Mouse (Mus musculus) lung, embryonic 16.5 days (tissue): ENCODE results near the gene Afm. TPM values are rescaled to one million over a fixed set of nuclear protein-coding genes. Genes with fewer than 3 reads are reported as not detected.
A peak's percentile ranks its signal among the peaks of the same experiment; 100 is the strongest.

Experiments
- ATAC-seq: fragments of 200-750 bp; cut with Nextera tagmentation; 2 replicates; pipeline ENCODE4 v1.8.0; 2017; ENCODE audit warnings: low read depth, mild to moderate bottlenecking, moderate library complexity
- H3K27ac ChIP-seq: fragments of 300-500 bp; sonication (generic); 2 replicates; pipeline ENCODE4 v1.5.1; 2014; ENCODE audit warnings: mild to moderate bottlenecking, control low read depth, low read length
- H3K27me3 ChIP-seq: fragments of 300-500 bp; sonication (generic); 2 replicates; pipeline ENCODE4 v1.6.1; 2014; ENCODE audit warnings: low read depth, low read length, mixed read lengths; ENCODE audit not compliant: control insufficient read depth, insufficient read depth
- H3K36me3 ChIP-seq: fragments of 300-500 bp; sonication (generic); 2 replicates; pipeline ENCODE4 v1.6.1; 2014; ENCODE audit warnings: low read length; ENCODE audit not compliant: control insufficient read depth, insufficient read depth
- H3K4me1 ChIP-seq: fragments of 300-500 bp; sonication (generic); replicated peaks from 2 replicates; pipeline ENCODE4 v1.6.1; 2014; ENCODE audit warnings: low read length, mixed read lengths; ENCODE audit not compliant: control insufficient read depth, insufficient read depth
- H3K4me2 ChIP-seq: fragments of 300-500 bp; sonication (generic); 2 replicates; pipeline ENCODE4 v1.6.1; 2014; ENCODE audit warnings: low read depth, low read length, control low read depth
- H3K4me3 ChIP-seq: fragments of 300-500 bp; sonication (generic); 2 replicates; pipeline ENCODE4 v1.5.1; 2014; ENCODE audit warnings: mild to moderate bottlenecking, low read length, control low read depth
- H3K9ac ChIP-seq: fragments of 300-500 bp; sonication (generic); 2 replicates; pipeline ENCODE4 v1.6.1; 2014; ENCODE audit warnings: low read length, control low read depth
- H3K9me3 ChIP-seq: fragments of 300-500 bp; sonication (generic); 2 replicates; pipeline ENCODE4 v1.6.1; 2016; ENCODE audit warnings: low read length; ENCODE audit not compliant: control insufficient read depth
- WGBS: fragments of 180-500 bp; shearing (Covaris S2); extraction: QIAGEN DNeasy Blood & Tissue Kit; methylation state at CpG from one replicate; pipeline ENCODE4 v1.1.7; 2014; 5-methylcytosine and 5-hydroxymethylcytosine counted together
- polyA plus RNA-seq: library from polyadenylated mRNA; unstranded; fragments of >200 nt; fragmentation: Nextera tagmentation; extraction: Ambion mirVana; gene quantifications from 2 replicates; pipeline ENCODE4 v1.2.1, GENCODE M21; 2015

Afm gene
- polyA plus RNA-seq, 1 experiment from 2014 or later = not detected

- WGBS = 64% methylated on average over 6 of the region's 6 CpGs
- no peaks in the 10 kb centered on the region for H3K9me3 ChIP-seq
- H3K27ac ChIP-seq = no peak overlapping the region
- no peak overlapping the region for H3K4me3 ChIP-seq
- H3K36me3 ChIP-seq = no peaks in the 10 kb centered on the region
- peaks cover 15% of the 10 kb centered on the region for H3K4me1 ChIP-seq
- H3K4me2 ChIP-seq = no peak overlapping the region
- no peak overlapping the region for H3K9ac ChIP-seq
- ATAC-seq = no peak
- H3K27me3 ChIP-seq = no peaks in the 10 kb centered on the region
Measured at GRCm38 (mm10) chr5:90565205-90565604, 46.5 kb downstream of the Afm start.

DNA sequence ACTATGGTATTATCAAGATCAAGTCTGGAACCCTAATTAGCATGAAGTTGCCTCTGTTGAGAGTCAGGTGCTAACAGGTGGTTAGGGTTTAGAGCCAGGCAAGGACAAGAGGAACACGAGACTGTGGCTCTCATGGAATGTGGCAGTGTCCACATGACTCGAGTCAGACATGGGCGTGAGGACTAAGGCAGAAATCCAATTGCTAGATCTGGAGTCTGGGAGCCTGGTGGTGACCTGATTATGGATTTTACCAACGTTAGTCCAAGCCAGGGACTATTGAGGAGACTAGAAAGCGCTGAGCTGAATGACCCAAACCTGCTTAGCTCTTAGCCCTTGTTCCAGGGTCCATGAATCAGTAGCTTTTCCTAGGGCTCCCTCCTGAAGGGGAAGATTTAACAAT is 49.1 kb downstream of the Afm start:
- Histone ChIP-seq H3K27me3 (no peaks in the 10 kb centered on the region), H3K9me3 (no peaks in the 10 kb centered on the region), H3K9ac (no peak overlapping the region), H3K4me3 (no peak overlapping the region), H3K36me3 (no peaks in the 10 kb centered on the region), H3K27ac (no peak overlapping the region), H3K4me2 (no peak overlapping the region), H3K4me1 (peaks cover 15% of the 10 kb centered on the region)
- WGBS = 47% methylated on average over 5 of the region's 5 CpGs
- no peak for ATAC-seq

GRCm38 (mm10) chr5:90568338-90568737 is 49.6 kb downstream of the Afm start:
- ATAC-seq = peak; percentile 27; the same call in 1 of the 2 replicates
- H3K9me3 ChIP-seq = no peaks in the 10 kb centered on the region
- H3K4me3 ChIP-seq = no peak overlapping the region
- no peaks in the 10 kb centered on the region for H3K36me3 ChIP-seq
- H3K27ac ChIP-seq = no peak overlapping the region
- no peak overlapping the region for H3K4me2 ChIP-seq
- no peaks in the 10 kb centered on the region for H3K27me3 ChIP-seq
- H3K4me1 ChIP-seq = peaks cover 15% of the 10 kb centered on the region
- H3K9ac ChIP-seq = no peak overlapping the region

DNA sequence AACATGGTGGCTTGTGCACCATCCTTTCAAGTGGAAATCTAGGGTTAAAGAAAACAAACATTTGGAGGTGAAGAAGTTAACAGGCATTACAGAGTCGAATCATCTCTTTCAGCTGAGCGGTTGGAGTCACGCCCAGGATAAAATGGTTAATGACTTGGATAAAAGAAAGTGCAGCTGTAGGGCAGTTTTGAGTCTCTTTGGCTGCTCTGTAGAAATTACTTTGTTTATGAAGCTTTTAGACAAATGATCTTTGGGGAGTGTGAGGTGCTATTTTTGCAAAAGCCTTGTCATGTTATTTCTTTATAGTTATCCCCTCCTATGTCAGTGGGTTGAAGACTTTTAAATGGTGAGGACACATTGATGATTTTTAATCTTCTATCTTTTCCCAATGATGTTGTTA is 52.5 kb downstream of the Afm start:
- H3K27me3 ChIP-seq = no peaks in the 10 kb centered on the region
- WGBS = 19% methylated on average over 3 of the region's 3 CpGs
- no peak overlapping the region for H3K4me2 ChIP-seq
- H3K36me3 ChIP-seq = no peaks in the 10 kb centered on the region
- H3K9ac ChIP-seq = no peak overlapping the region
- H3K4me1 ChIP-seq = peaks cover 15% of the 10 kb centered on the region
- H3K4me3 ChIP-seq = no peak overlapping the region
- peak; percentile 82 for ATAC-seq
- H3K27ac ChIP-seq = no peak overlapping the region
- H3K9me3 ChIP-seq = no peaks in the 10 kb centered on the region

GRCm38 (mm10) chr5:90577751-90578150 is 59.0 kb downstream of the Afm start:
- Histone ChIP-seq H3K27me3 (no peaks in the 10 kb centered on the region), H3K9ac (no peak overlapping the region), H3K4me1 (no peaks in the 10 kb centered on the region), H3K27ac (no peak overlapping the region), H3K4me3 (no peak overlapping the region), H3K4me2 (no peak overlapping the region), H3K36me3 (no peaks in the 10 kb centered on the region), H3K9me3 (no peaks in the 10 kb centered on the region)
- peak; percentile 31; the same call in 1 of the 2 replicates for ATAC-seq
- 27% methylated on average over 9 of the region's 9 CpGs for WGBS

DNA sequence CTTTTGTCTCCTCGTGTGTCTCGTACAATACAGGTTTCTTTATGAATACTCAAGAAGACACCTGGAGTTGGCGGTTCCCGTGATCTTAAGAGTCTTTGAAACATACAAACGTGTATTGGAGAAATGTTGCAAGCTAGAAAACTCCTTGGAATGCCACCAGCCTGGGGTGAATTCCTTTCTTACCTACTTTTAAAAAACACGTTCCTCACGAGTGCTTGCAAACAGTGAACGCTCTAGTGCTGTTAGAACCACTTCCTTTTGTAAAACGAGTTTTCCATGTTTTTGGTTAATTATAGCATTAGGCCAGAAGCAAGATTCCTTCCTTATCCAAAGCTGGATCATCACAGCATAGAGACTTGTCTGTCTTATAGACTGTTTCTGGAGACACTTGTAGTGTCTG is 60.8 kb downstream of the Afm start:
- Histone ChIP-seq H3K4me1 (no peaks in the 10 kb centered on the region), H3K36me3 (no peaks in the 10 kb centered on the region), H3K27me3 (no peaks in the 10 kb centered on the region), H3K4me3 (no peak overlapping the region), H3K4me2 (no peak overlapping the region), H3K27ac (no peak overlapping the region), H3K9me3 (no peaks in the 10 kb centered on the region), H3K9ac (no peak overlapping the region)
- ATAC-seq = peak; percentile 38; the same call in 1 of the 2 replicates
- 63% methylated on average over 9 of the region's 9 CpGs for WGBS

- Histone ChIP-seq H3K27me3 (no peaks in the 10 kb centered on the region), H3K4me3 (no peak overlapping the region), H3K9ac (no peak overlapping the region), H3K9me3 (no peaks in the 10 kb centered on the region), H3K27ac (no peak overlapping the region), H3K4me2 (no peak overlapping the region), H3K36me3 (no peaks in the 10 kb centered on the region), H3K4me1 (no peaks in the 10 kb centered on the region)
- 65% methylated on average over 6 of the region's 6 CpGs for WGBS
- ATAC-seq = no peak
Measured at GRCm38 (mm10) chr5:90582179-90582578, 63.4 kb downstream of the Afm start.

- H3K9me3 ChIP-seq = no peaks in the 10 kb centered on the region
- H3K36me3 ChIP-seq = no peaks in the 10 kb centered on the region
- 60% methylated on average over 7 of the region's 7 CpGs for WGBS
- H3K9ac ChIP-seq = no peak overlapping the region
- no peak overlapping the region for H3K4me3 ChIP-seq
- H3K27me3 ChIP-seq = no peaks in the 10 kb centered on the region
- no peak overlapping the region for H3K27ac ChIP-seq
- no peaks in the 10 kb centered on the region for H3K4me1 ChIP-seq
- H3K4me2 ChIP-seq = no peak overlapping the region
- ATAC-seq = no peak
Measured at GRCm38 (mm10) chr5:90584799-90585198, 66.1 kb downstream of the Afm start.

GRCm38 (mm10) chr5:90586511-90586910 is 67.8 kb downstream of the Afm start:
- Histone ChIP-seq H3K36me3 (no peaks in the 10 kb centered on the region), H3K4me1 (no peaks in the 10 kb centered on the region), H3K4me2 (no peak overlapping the region), H3K27me3 (no peaks in the 10 kb centered on the region), H3K27ac (no peak overlapping the region), H3K9me3 (no peaks in the 10 kb centered on the region), H3K4me3 (no peak overlapping the region), H3K9ac (no peak overlapping the region)
- WGBS = 74% methylated on average over 5 of the region's 5 CpGs
- no peak for ATAC-seq

DNA sequence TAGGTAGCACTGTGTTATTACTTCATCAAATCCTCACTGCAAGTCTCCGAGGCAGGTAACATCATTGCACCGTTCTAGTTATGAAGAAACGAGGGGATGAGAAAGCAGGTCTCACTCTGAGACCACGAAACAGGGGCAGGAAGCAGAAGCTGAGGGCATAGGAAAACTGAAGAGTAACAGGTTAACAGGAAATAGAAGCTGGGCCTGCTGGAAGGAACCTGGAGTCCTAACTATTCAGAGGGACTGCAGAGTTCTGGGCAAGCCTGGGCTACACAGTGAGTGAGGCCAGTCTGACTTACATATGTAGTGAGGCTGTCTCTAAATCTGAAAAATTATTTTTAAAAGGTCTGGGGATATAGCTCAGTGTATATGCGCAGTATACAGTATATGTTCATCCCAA is 69.4 kb downstream of the Afm start:
- no peak overlapping the region for H3K4me2 ChIP-seq
- WGBS = 93% methylated on average over 5 of the region's 5 CpGs
- no peak overlapping the region for H3K27ac ChIP-seq
- no peak overlapping the region for H3K9ac ChIP-seq
- no peak for ATAC-seq
- no peak overlapping the region for H3K4me3 ChIP-seq
- no peaks in the 10 kb centered on the region for H3K9me3 ChIP-seq
- H3K4me1 ChIP-seq = no peaks in the 10 kb centered on the region; the same call in 1 of the 2 replicates
- no peaks in the 10 kb centered on the region for H3K27me3 ChIP-seq
- H3K36me3 ChIP-seq = no peaks in the 10 kb centered on the region
